In genomic region chr12:59834809-59835208, GRCm38 (mm10) we compare ENCODE assay signal across 21 mouse cellular contexts.
"Had no signal": no experiment of that assay in that cellular context is flagged by ENCODE, and none has a peak within 500 bp of the region (broad histone marks: within the 10 kb centered on the region; RNA-seq: fewer than 3 reads in every experiment).

No protein-coding gene starts in this region.

- H3K27ac ChIP-seq: intestine, embryonic 15.5 days; layer of hippocampus, adult 2 months; limb, embryonic 10.5 days; limb, embryonic 13.5 days; liver, embryonic 12.5 days; liver, embryonic 15.5 days; lung, embryonic 15.5 days; neural tube, embryonic 12.5 days; neural tube, embryonic 15.5 days had no signal

- H3K27me3 ChIP-seq: intestine, embryonic 15.5 days; limb, embryonic 13.5 days; liver, embryonic 12.5 days; liver, embryonic 15.5 days; lung, embryonic 15.5 days; megakaryocyte, embryonic 14.5 days; neural tube, embryonic 12.5 days; neural tube, embryonic 15.5 days had no signal

- H3K9me3 ChIP-seq: intestine, embryonic 15.5 days; limb, embryonic 10.5 days; limb, embryonic 13.5 days; liver, embryonic 12.5 days; liver, embryonic 15.5 days; lung, embryonic 15.5 days; neural tube, embryonic 12.5 days; neural tube, embryonic 15.5 days had no signal

- H3K9ac ChIP-seq: intestine, embryonic 15.5 days; limb, embryonic 13.5 days; liver, embryonic 12.5 days; liver, embryonic 15.5 days; lung, embryonic 15.5 days; neural tube, embryonic 12.5 days; neural tube, embryonic 15.5 days had no signal

- H3K36me3 ChIP-seq: intestine, embryonic 15.5 days; limb, embryonic 10.5 days; limb, embryonic 13.5 days; liver, embryonic 12.5 days; liver, embryonic 15.5 days; lung, embryonic 15.5 days; neural tube, embryonic 12.5 days; neural tube, embryonic 15.5 days had no signal

- H3K4me2 ChIP-seq: intestine, embryonic 15.5 days; limb, embryonic 13.5 days; liver, embryonic 12.5 days; liver, embryonic 15.5 days; lung, embryonic 15.5 days; neural tube, embryonic 12.5 days; neural tube, embryonic 15.5 days had no signal

- ATAC-seq: hindbrain, embryonic 16.5 days; intestine, embryonic 15.5 days; liver, embryonic 12.5 days had no signal

- H3K4me1 ChIP-seq: intestine, embryonic 15.5 days; limb, embryonic 10.5 days; limb, embryonic 13.5 days; liver, embryonic 12.5 days; liver, embryonic 15.5 days; lung, embryonic 15.5 days; megakaryocyte, embryonic 14.5 days; neural tube, embryonic 12.5 days; neural tube, embryonic 15.5 days had no signal

- DNase-seq: kidney, adult 11 months; kidney, postnatal 25 days; layer of hippocampus, adult 9-11 months; liver; lung, adult 18-20 months; lung, postnatal 10 days; lung, postnatal 36 days; retina, postnatal 1 day; thymus, adult 18-20 months; thymus, postnatal 36 days had no signal

- H3K4me3 ChIP-seq: intestine, embryonic 15.5 days; layer of hippocampus, adult 2 months; limb, embryonic 10.5 days; limb, embryonic 13.5 days; liver, embryonic 12.5 days; liver, embryonic 15.5 days; lung, embryonic 15.5 days; megakaryocyte, embryonic 14.5 days; neural tube, embryonic 12.5 days; neural tube, embryonic 15.5 days had no signal
